ENCODE assay signal across 9 mouse cellular contexts in the genomic region with DNA sequence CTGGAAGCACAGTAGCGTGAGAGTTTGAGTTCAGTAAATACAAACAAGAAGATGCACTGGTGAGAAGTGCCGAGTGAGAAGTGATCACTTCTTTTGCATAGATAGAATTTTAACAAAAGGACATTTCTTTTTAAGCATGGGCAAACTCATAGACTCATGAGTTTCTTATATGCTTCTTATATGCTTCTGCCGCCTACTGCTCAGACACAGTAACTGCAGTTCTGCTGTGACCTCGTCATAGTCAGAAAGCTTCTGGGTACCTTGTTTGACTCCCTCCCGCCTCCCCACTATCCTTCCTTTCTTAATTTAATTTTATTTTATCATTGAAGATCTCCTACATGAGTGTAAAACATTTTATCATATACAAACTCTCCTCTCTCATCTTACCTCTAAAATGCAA. TPM values are rescaled to one million over a fixed set of nuclear protein-coding genes. Genes with fewer than 3 reads are reported as not detected.
DNase-seq lines count a peak whose midpoint lies in the region; ATAC-seq lines count a peak whose summit lies in the region.
"Had no signal": no experiment of that assay in that cellular context is flagged by ENCODE, and none has a peak within 500 bp of the region (broad histone marks: within the 10 kb centered on the region; RNA-seq: fewer than 3 reads in every experiment).

No protein-coding gene starts in this region.

- H3K4me3 ChIP-seq in hindbrain, embryonic 11.5 days (ENCODE audit: low read depth, low read length), result no peak overlapping the region
- H3K4me3 ChIP-seq in hindbrain, embryonic 12.5 days, result no peak overlapping the region
- H3K4me3 ChIP-seq: stomach, embryonic 15.5 days had no signal

- H3K9ac ChIP-seq in hindbrain, embryonic 11.5 days (ENCODE audit: low read depth, low read length), result no peak overlapping the region
- H3K9ac ChIP-seq in hindbrain, embryonic 12.5 days, result no peak overlapping the region
- H3K9ac ChIP-seq: stomach, embryonic 15.5 days had no signal

- H3K4me2 ChIP-seq in hindbrain, embryonic 11.5 days (replicated peaks; ENCODE audit: low read depth, low read length), result no peak overlapping the region
- no peak overlapping the region for H3K4me2 ChIP-seq in hindbrain, embryonic 12.5 days (replicated peaks)
- H3K4me2 ChIP-seq: stomach, embryonic 15.5 days had no signal

- DNase-seq in hindbrain, embryonic 11.5 days (ENCODE audit: low spot score), result peak; percentile 17
- peak; percentile 5 for DNase-seq in thymus, postnatal 14 days
- no peak for DNase-seq in thymus, postnatal 25 days
- DNase-seq in embryo, embryonic 11 days, result peak; percentile 47
- DNase-seq in gastrocnemius, postnatal 36 days, result no peak
- no peak for DNase-seq in right cerebral cortex, postnatal 36 days (ENCODE audit: low spot score in 2 of 2)

- H3K27me3 ChIP-seq in hindbrain, embryonic 11.5 days (ENCODE audit: control insufficient read depth, insufficient read depth, low read length), result no peaks in the 10 kb centered on the region
- H3K27me3 ChIP-seq in hindbrain, embryonic 12.5 days, result no peaks in the 10 kb centered on the region
- H3K27me3 ChIP-seq: stomach, embryonic 15.5 days had no signal

- H3K36me3 ChIP-seq in hindbrain, embryonic 11.5 days (ENCODE audit: control insufficient read depth, insufficient read depth, low read length), result no peaks in the 10 kb centered on the region
- H3K36me3 ChIP-seq in hindbrain, embryonic 12.5 days, result no peaks in the 10 kb centered on the region
- H3K36me3 ChIP-seq: stomach, embryonic 15.5 days had no signal

- intact Hi-C loops in gastrocnemius, postnatal 36 days (cut with DNase I), result no loop called here

- H3K27ac ChIP-seq in hindbrain, embryonic 11.5 days (ENCODE audit: low read depth, low read length), result no peak overlapping the region
- no peak overlapping the region for H3K27ac ChIP-seq in hindbrain, embryonic 12.5 days
- H3K27ac ChIP-seq: stomach, embryonic 15.5 days had no signal

- ATAC-seq in hindbrain, embryonic 11.5 days (ENCODE audit: low FRiP score), result no peak
- ATAC-seq in hindbrain, embryonic 12.5 days (ENCODE audit: low FRiP score), result no peak

- H3K4me1 ChIP-seq in hindbrain, embryonic 11.5 days (replicated peaks; ENCODE audit: control insufficient read depth, insufficient read depth, low read length), result no peaks in the 10 kb centered on the region
- no peaks in the 10 kb centered on the region; the same call in 1 of the 2 replicates for H3K4me1 ChIP-seq in hindbrain, embryonic 12.5 days
- H3K4me1 ChIP-seq: stomach, embryonic 15.5 days had no signal

- WGBS in hindbrain, embryonic 11.5 days, result 49% methylated on average over 5 of the region's 5 CpGs
- 45% methylated on average over 5 of the region's 5 CpGs for WGBS in hindbrain, embryonic 12.5 days

- no peaks in the 10 kb centered on the region for H3K9me3 ChIP-seq in hindbrain, embryonic 11.5 days (ENCODE audit: control insufficient read depth, low read length)
- no peaks in the 10 kb centered on the region for H3K9me3 ChIP-seq in hindbrain, embryonic 12.5 days (replicated peaks)
- H3K9me3 ChIP-seq: stomach, embryonic 15.5 days had no signal

RNA-seq across cellular contexts. Expression of a gene that starts 26.5 kb away (rescaled TPM):
- polyA plus RNA-seq in hindbrain, embryonic 11.5 days (2014; fragmentation: Nextera tagmentation; extraction: Ambion mirVana), result 18.1 and 20.0 TPM in 2 replicates
- 17.2 and 17.9 TPM in 2 replicates for polyA plus RNA-seq in hindbrain, embryonic 12.5 days (2016; fragmentation: Nextera tagmentation; extraction: Ambion mirVana)
- 10 to 100 TPM; 13.8 to 17.7 TPM for total RNA-seq in gastrocnemius, postnatal 36 days (2021)

RNA-seq across cellular contexts. Expression of a gene that starts 36.3 kb away (rescaled TPM):
- polyA plus RNA-seq in hindbrain, embryonic 11.5 days (2014; fragmentation: Nextera tagmentation; extraction: Ambion mirVana), result not detected in 2 replicates
- not detected in 2 replicates for polyA plus RNA-seq in hindbrain, embryonic 12.5 days (2016; fragmentation: Nextera tagmentation; extraction: Ambion mirVana)
- not detected for total RNA-seq in gastrocnemius, postnatal 36 days (2021)
- total RNA-seq: left cerebral cortex, postnatal 10 days had no signal
- polyA plus RNA-seq: stomach, embryonic 15.5 days had no signal

Comparison
In these comparisons a context has a peak if more than half of its experiments do, and no peak if none do; other contexts are left out.
1. DNase-seq: peak in hindbrain, embryonic 11.5 days (single experiment), thymus, postnatal 14 days (single experiment) and embryo, embryonic 11 days (single experiment); none in thymus, postnatal 25 days (single experiment), gastrocnemius, postnatal 36 days (0 of 2) and right cerebral cortex, postnatal 36 days (0 of 2).